Mouse (Mus musculus) megakaryocyte progenitor cell, adult 5-6 weeks (primary cell): Measurements from ENCODE around the gene Setd7. TPM values are rescaled to one million over a fixed set of nuclear protein-coding genes. Genes with fewer than 3 reads are reported as not detected.
A peak's percentile ranks its signal among the peaks of the same experiment; 100 is the strongest.

ENCODE experiments used
- ATAC-seq: replicated peaks from 2 replicates; pipeline ENCODE4 v1.8.0; 2016; ENCODE audit warnings: mild to moderate bottlenecking, moderate TSS enrichment, inconsistent platforms; ENCODE audit not compliant: poor library complexity
- total RNA-seq, 2 experiments: library from RNA; stranded (forward) in 1 of 2; stranded (reverse) in 1 of 2; fragments of 157-497, 149-512 nt in 1 of 2; fragments of 200-1000 nt in 1 of 2; gene quantifications; 2 replicates each; pipeline versions ENCODE4 v1.2.3 to v1.2.4; 2015 to 2017

Gene Setd7
- total RNA-seq, 2 experiments from 2014 or later = 25.8 to 38.9 TPM

DNA sequence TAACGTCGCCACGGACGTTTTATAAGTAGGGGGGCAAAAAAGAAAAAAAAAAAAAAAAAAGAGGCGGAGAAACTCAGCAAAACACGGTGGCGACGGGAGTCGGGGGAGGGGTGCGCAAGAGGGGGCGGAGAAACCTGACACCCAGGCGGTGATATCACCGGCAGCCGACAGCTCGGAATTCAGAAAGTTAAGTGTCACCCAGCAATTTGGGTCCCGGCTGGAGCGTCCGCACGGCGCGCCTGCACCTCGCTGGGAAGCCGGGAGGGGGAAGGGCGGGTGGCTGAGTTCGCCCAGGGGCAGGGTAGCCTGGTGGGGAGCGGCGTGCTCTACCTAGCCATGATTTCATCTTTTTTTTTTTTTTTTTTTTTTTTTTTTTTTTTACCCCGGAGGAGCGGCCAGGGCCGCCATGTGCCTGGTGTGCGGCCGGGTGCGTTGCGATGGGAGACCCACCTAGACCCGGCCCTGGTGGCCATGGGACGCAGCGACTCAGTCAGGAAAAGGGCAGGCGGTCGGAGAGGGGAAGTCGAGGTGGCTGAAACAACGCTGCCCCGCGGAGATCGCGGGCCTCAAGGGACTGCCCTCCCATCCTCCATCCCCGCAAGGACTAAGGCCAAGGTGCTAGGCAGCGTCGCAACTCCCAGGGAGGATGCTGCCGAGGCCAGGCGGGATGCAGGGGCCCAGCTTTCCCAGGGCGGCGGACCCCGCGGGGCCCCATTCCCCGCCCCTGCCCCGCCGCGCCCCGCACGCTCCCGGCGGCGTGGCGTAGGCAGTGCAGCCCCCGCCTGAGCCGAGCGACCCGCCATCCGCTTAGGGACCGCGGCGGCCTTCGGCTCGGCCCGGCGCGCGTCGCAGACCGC is 857 bp downstream of the Setd7 start:
- ATAC-seq = peak; percentile 56

DNA sequence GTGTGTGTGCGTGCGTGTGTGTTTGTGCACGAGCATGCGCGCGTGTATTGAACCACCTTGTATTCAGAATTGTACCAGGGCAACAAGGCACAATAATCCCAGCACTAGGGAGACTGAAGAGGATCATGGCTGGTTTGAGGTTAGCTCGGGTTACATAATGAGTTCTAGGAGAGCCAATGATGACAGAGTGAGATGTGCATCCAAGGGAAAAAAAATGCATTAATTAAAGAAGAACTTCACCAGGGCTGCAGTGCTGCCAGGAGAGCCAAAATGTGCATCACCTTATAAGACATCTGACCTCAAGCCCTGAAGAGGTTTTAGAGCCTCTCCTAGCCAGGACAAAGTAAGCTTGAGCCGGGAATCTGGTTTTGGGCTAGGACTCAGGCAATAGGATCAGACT is 5.1 kb downstream of the Setd7 start:
- no peak for ATAC-seq

- no peak for ATAC-seq
Observed at GRCm38 (mm10) chr3:51554836-51555235, 5.8 kb downstream of the Setd7 start.

DNA sequence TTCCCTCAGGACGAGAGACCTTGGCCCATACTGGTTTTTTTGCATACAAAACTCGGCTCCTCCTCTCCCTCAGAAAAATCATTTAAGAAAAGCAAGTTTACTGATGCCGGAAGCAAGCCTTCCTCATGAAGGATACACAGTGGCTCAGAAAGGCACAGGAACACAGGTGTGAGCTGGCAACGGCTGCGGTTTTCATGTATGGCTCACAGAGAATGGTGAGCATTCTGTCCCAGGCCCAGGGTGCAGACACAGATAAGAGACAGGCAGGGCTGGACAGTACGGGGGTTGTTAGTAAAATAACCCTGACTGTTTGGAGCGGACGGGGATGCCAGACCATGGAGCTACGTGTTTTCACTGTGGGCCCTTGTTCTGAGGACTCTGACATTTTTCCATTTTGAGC is 6.6 kb downstream of the Setd7 start:
- peak; percentile 55 for ATAC-seq

DNA sequence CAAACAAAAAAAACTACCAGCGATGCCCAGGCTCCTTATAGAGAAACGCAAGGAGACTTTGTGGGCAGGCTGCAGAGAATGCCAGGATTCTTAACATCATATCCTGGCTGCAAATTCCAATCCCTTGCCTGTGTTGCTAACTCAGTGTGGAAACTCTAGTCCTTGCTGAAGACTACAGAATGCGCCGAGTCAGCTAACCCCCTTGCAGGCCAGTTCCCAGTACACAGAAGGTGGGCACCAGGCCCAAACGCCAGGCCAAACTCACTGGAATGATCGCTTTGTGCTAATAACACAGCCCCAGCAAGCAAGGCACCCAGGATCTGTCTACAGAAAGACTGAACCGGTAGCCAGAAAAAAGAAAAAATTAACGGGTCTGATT is 7.2 kb downstream of the Setd7 start:
- no peak for ATAC-seq

- ATAC-seq = peak; percentile 47
Observed at GRCm38 (mm10) chr3:51552841-51553496, 7.7 kb downstream of the Setd7 start.

DNA sequence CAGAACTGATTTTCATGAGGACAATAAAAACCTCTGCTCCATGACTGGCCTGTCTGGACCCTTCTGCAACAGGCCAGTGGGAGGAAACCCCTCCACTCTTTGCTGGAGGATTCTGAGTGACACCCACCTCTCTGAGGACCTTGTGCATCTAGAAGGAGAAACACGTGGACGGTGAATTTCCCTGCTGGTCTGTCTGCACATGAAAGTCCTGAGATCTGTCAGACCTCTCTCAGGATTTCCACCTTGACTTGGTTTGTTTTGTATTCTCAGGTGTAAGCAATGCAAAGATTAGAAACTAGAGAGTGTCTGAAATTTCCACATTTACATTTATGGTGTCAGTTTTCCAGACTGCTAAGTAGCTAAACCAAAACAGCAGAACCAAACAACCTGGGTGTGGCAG is 8.5 kb downstream of the Setd7 start:
- no peak for ATAC-seq

DNA sequence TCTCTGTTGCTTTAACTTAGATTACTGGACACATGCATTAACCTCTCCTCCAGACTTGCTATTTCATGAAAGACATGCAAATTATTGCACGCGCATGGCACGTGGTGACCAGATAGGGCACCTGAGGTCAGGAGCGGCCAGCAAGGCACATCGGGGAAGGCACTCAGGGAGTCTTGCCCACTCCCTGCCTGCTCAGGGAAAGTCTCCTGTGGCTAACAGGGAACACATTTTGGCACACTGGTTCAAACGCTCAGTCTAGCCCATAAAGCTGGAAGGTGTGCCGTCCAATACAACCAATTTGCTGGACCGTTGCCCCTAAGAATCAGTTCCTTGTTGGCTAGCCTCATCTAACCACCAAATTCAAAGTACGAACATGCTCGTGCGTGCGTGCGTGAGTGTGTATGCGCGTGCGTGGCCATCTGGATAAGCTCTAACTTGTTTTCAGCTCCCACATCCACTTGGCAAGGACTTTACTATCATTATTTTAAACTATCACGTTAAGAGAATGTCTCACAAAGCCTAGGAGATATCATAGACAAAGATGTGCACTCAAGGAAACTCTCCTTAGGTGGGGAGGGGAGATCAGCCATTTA is 11.6 kb downstream of the Setd7 start:
- no peak for ATAC-seq

- ATAC-seq = no peak
Observed at GRCm38 (mm10) chr3:51547577-51547976, 13.1 kb downstream of the Setd7 start.

DNA sequence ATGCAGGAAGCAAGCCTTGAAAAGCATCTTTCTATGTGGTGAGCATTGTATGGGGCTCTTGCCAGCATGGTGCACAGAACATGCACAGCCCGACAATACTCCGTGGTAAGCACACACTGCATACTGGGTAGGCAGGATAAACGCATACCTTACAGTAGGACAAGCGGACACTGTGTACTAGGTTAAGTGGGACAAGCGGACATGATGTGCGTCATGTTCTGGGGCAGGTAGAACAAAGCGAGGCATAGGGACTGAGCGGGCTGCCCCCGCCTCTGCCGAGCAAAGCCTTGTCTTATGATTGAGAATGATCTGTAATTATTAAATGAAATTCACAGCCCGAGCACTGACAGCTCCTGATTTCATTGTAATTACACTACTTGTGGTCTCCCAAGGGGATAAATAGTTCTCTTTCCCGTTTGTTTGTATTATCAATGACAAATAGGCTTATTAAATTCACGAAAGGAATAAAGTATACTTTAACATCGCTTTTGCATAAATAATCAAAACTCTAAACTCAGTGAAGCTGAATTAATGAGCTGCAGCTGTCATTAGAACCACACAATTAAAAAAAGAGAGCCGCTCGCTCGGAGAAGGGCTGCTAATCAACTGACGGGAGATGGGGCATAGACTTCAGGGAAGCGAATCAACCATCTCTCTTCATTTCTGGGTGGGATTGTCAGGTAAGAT is 16.1 kb downstream of the Setd7 start:
- no peak for ATAC-seq

- ATAC-seq = no peak
Observed at GRCm38 (mm10) chr3:51540659-51541058, 20.0 kb downstream of the Setd7 start.

GRCm38 (mm10) chr3:51539567-51540408 is 20.9 kb downstream of the Setd7 start:
- ATAC-seq = peak; percentile 96

- ATAC-seq = no peak
Observed at GRCm38 (mm10) chr3:51534013-51534412, 26.7 kb downstream of the Setd7 start.

- ATAC-seq = no peak
Observed at GRCm38 (mm10) chr3:51533573-51533972, 27.1 kb downstream of the Setd7 start.

DNA sequence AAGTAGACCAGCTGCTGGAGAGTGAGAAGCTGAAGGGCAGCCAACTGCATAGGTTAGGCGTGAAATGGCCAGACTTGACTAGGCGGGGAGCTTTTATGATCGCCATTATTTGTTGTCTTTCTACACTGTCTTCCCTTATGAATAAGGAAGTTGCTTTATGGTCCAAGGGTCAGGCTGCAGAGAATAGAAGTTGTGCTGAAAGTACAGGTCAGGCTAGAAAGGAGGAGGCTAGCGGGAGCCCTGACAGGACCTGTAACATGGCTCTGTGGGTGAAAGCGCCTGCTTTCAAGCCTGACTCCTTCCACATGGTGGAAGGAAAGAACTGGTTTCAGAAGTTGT is 28.4 kb downstream of the Setd7 start:
- no peak for ATAC-seq

- no peak for ATAC-seq
Observed at GRCm38 (mm10) chr3:51531473-51532281, 29.0 kb downstream of the Setd7 start.

DNA sequence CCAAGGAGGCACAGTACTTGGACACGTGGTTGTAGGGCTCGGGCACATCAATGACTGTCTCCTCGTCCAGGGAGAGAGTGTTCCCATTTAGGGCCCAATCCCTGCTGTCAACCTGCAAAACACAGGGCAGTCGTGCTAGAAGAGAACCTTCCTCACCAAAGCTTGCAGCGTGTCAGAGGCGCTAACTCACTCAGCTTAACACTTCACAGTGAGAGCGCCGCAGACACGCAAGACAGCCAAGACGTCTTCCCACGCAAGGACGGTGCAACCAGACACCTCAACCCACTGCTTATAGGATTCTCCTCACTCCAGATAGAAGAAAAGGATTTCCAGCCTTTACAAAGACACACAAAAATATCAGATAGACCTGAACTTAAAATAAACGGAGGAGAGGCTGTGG is 33.8 kb downstream of the Setd7 start:
- ATAC-seq = no peak

DNA sequence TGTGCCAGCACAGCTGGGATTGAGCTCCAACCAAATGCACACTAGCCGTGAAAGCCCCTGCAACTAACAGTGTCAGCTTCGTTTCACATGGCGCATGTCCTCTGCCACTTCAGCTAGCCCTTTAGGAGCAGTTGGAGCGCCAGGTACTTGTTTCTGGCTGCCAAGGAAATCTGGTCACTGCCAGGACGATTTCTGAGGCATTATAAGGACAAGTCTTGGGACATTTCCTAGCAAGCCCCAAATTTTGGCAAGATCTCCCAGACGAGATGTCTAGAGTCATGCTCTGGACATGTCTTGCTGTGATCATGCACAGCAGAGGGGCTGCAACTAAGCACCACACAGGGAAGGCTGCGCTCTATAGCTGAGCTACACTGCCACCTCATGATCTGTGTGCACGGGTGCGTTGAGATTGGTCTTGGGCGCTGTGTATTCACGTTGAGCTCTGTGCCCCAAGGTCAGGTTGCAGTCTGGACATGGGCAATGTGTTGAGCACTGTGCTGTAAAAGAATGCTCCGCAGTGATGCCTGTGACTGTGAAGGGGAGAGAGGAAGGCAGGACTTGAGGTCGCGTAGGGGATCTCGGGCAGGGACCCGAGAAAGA is 35.4 kb downstream of the Setd7 start:
- ATAC-seq = no peak

- no peak for ATAC-seq
Observed at GRCm38 (mm10) chr3:51521262-51521661, 39.4 kb downstream of the Setd7 start.

DNA sequence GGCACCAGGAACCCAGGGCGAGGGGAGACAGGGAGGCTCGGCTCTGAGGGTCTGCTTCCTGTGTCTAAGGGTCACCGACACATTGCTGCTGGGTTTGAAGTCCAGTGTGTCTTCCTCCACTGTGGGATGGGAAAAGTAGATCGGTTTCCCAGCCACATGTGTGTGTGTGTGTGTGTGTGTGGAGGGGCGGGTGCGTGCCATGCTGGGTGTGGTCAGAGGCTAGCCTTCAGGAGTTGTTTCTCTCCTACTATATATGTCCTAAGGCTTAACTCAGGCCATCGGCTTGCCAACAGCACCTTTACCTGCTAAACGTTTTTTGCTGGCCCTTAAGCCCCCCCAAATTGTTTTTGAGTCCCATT is 41.9 kb downstream of the Setd7 start:
- ATAC-seq = peak; percentile 53
